Mouse (Mus musculus) adipose tissue, adult 10 weeks (tissue): ENCODE results near the gene Vmn1r35. TPM values are rescaled to one million over a fixed set of nuclear protein-coding genes. Genes with fewer than 3 reads are reported as not detected.

Experiments used
- polyA plus RNA-seq: library from polyadenylated mRNA; stranded (reverse); fragments of 350-450 nt; fragmentation: Illumina TruSeq; extraction: RNeasy Lipid Tissue Mini Kit (QIAGEN cat#74804); gene quantifications from one replicate; pipeline ENCODE4 v1.2.3, GENCODE M21; 2014; ENCODE audit warnings: low read depth, low replicate concordance

The Vmn1r35 gene
- not detected for polyA plus RNA-seq

GRCm38 (mm10) chr6:66685806-66686205 is at the start of gene Vmn1r35:
TSS of gene Vmn1r35 (minus strand) at chr6:66685906.

GRCm38 (mm10) chr6:66729082-66729481 is 43.4 kb upstream of the Vmn1r35 start, which contains the start of gene Vmn1r37:
TSS of gene Vmn1r37 (plus strand) at chr6:66729382.

GRCm38 (mm10) chr6:66719068-66719467 is 33.4 kb upstream of the Vmn1r35 start, which contains the start of gene Vmn1r36:
TSS of gene Vmn1r36 (minus strand) at chr6:66719168.

GRCm38 (mm10) chr6:66643779-66644178 is 41.9 kb downstream of the Vmn1r35 start, which contains the start of gene Vmn1r34:
TSS of gene Vmn1r34 (minus strand) at chr6:66643879.

Other genes starting within 250 kb of the Vmn1r35 start
- gene Mad2l1, start 150.5 kb downstream of the Vmn1r35 start, polyA plus RNA-seq: 7.8 TPM
- gene Vmn1r32, start 125.8 kb downstream of the Vmn1r35 start, polyA plus RNA-seq: not detected
- not detected for gene Vmn1r33, start 67.6 kb downstream of the Vmn1r35 start, polyA plus RNA-seq
- gene Vmn1r34, start 42.0 kb downstream of the Vmn1r35 start, polyA plus RNA-seq: not detected
- not detected for gene Vmn1r36, start 33.3 kb upstream of the Vmn1r35 start, polyA plus RNA-seq
- gene Vmn1r37, start 43.5 kb upstream of the Vmn1r35 start, polyA plus RNA-seq: not detected
- gene Vmn1r38, start 96.7 kb upstream of the Vmn1r35 start, polyA plus RNA-seq: not detected
- gene Vmn1r39, start 124.7 kb upstream of the Vmn1r35 start, polyA plus RNA-seq: not detected
- gene Gng12, start 210.5 kb upstream of the Vmn1r35 start, polyA plus RNA-seq: 79.7 TPM